Mouse (Mus musculus) spleen, adult 2 months (tissue): ENCODE measurements around the gene Prkab2.

Experiments
- CTCF ChIP-seq: fragments of 200-500 bp; IDR thresholded peaks from 2 replicates; pipeline ENCODE4 v1.5.1; 2011; ENCODE audit warnings: mild to moderate bottlenecking, inconsistent platforms; ENCODE audit not compliant: insufficient read depth, insufficient read length, insufficient replicate concordance; ENCODE audit errors: extremely low read depth
- POLR2A ChIP-seq: fragments of 200-500 bp; IDR thresholded peaks from 2 replicates; pipeline ENCODE4 v1.6.1; 2011; ENCODE audit warnings: low read depth, low read length, inconsistent platforms

- TF ChIP-seq POLR2A: no peak
- TF ChIP-seq CTCF: no peak
Observed at GRCm38 (mm10) chr3:97702448-97703080, 44.6 kb downstream of the Prkab2 start.
